Mouse (Mus musculus): ENCODE measurements around the gene Sgf29.

Sgf29 gene

GRCm38 (mm10) chr7:126704121-126704980 is 55.2 kb downstream of the Sgf29 start:
- peak; percentile 90 to 92 for DNase-seq (ENCODE audit: low spot score in 2 of 2)

GRCm38 (mm10) chr7:126707442-126708174 is 58.5 kb downstream of the Sgf29 start, which contains the start of gene Coro1a:
TSS of gene Coro1a (minus strand) at chr7:126707787.
- DNase-seq (ENCODE audit: low spot score in 2 of 2), result no peak

- DNase-seq (ENCODE audit: low spot score in 2 of 2), result no peak
These were observed 59.3 kb downstream of the Sgf29 start for GRCm38 (mm10) chr7:126708175-126708952.

GRCm38 (mm10) chr7:126710266-126710665 is 61.2 kb downstream of the Sgf29 start:
- DNase-seq (ENCODE audit: low spot score in 2 of 2), result no peak

GRCm38 (mm10) chr7:126711910-126712309 is 62.8 kb downstream of the Sgf29 start:
- no peak for DNase-seq (ENCODE audit: low spot score in 2 of 2)

- DNase-seq (ENCODE audit: low spot score in 2 of 2), result no peak
These were observed 66.6 kb downstream of the Sgf29 start for GRCm38 (mm10) chr7:126715679-126716078.

GRCm38 (mm10) chr7:126717566-126717965 is 68.5 kb downstream of the Sgf29 start:
- DNase-seq (ENCODE audit: low spot score in 2 of 2), result no peak

GRCm38 (mm10) chr7:126718787-126719337 is 69.8 kb downstream of the Sgf29 start:
- no peak for DNase-seq (ENCODE audit: low spot score in 2 of 2)

- no peak for DNase-seq (ENCODE audit: low spot score in 2 of 2)
These were observed 72.5 kb downstream of the Sgf29 start for GRCm38 (mm10) chr7:126721635-126722034.

Data from right cerebral cortex, postnatal 36 days (tissue).